Mouse (Mus musculus) liver, postnatal 0 days (tissue): ENCODE data around the gene Tie1. TPM values are rescaled to one million over a fixed set of nuclear protein-coding genes. Genes with fewer than 3 reads are reported as not detected.
"Not testable (repeated sequence)": the region's sequence is repeated elsewhere in the genome, so short reads cannot be mapped to it uniquely, and the experiment has no call there.

ENCODE experiments used
- ATAC-seq: fragments of 200-750 bp; cut with Nextera tagmentation; 2 replicates; pipeline ENCODE4 v1.8.0; 2017; ENCODE audit warnings: mild to moderate bottlenecking, moderate library complexity
- DNase-seq: peaks from one replicate; pipeline ENCODE4 v3.0.0-alpha.2; 2016
- H3K27ac ChIP-seq: fragments of 300-500 bp; sonication (generic); 2 replicates; pipeline ENCODE4 v1.5.1; 2014; ENCODE audit warnings: antibody characterized with exemption, moderate library complexity, mild to moderate bottlenecking, low read depth
- H3K27me3 ChIP-seq: fragments of 300-500 bp; sonication (generic); 2 replicates; pipeline ENCODE4 v1.6.1; 2014; ENCODE audit warnings: low read length, control low read depth, mixed read lengths; ENCODE audit not compliant: insufficient read depth
- H3K36me3 ChIP-seq: fragments of 300-500 bp; sonication (generic); replicated peaks from 2 replicates; pipeline ENCODE4 v1.6.1; 2014; ENCODE audit warnings: mild to moderate bottlenecking, control low read depth, low read length, moderate library complexity, mixed read lengths; ENCODE audit not compliant: insufficient read depth
- H3K4me1 ChIP-seq: fragments of 300-500 bp; sonication (generic); 2 replicates; pipeline ENCODE4 v1.6.1; 2014; ENCODE audit warnings: antibody characterized with exemption, mild to moderate bottlenecking, control low read depth; ENCODE audit not compliant: insufficient read depth
- H3K4me2 ChIP-seq: fragments of 300-500 bp; sonication (generic); 2 replicates; pipeline ENCODE4 v1.6.1; 2014; ENCODE audit warnings: low read depth, mild to moderate bottlenecking, low read length, moderate library complexity, mixed read lengths
- H3K4me3 ChIP-seq: fragments of 300-500 bp; sonication (generic); 2 replicates; pipeline ENCODE4 v1.5.1; 2014; ENCODE audit warnings: low read depth, low read length
- H3K9ac ChIP-seq: fragments of 300-500 bp; sonication (generic); replicated peaks from 2 replicates; pipeline ENCODE4 v1.6.1; 2014; ENCODE audit warnings: mild to moderate bottlenecking, moderate library complexity
- H3K9me3 ChIP-seq: fragments of 300-500 bp; sonication (generic); 2 replicates; pipeline ENCODE4 v1.6.1; 2016; ENCODE audit warnings: mild to moderate bottlenecking, control low read depth, low read length, mixed read lengths
- CTCF ChIP-seq: sonication (generic); IDR thresholded peaks from 2 replicates; pipeline ENCODE4 v1.5.1; 2016; ENCODE audit warnings: antibody characterized with exemption, low read depth
- EP300 ChIP-seq: IDR thresholded peaks from 2 replicates; pipeline ENCODE4 v1.6.1; 2016; ENCODE audit warnings: antibody characterized with exemption, low read depth, mild to moderate bottlenecking
- WGBS: fragments of 180-500 bp; shearing (Covaris S2); extraction: QIAGEN DNeasy Blood & Tissue Kit; methylation state at CpG from one replicate; pipeline ENCODE4 v1.1.7; 2014; ENCODE audit not compliant: insufficient replicate concordance; 5-methylcytosine and 5-hydroxymethylcytosine counted together
- polyA plus RNA-seq: library from polyadenylated mRNA; unstranded; fragments of >200 nt; fragmentation: Nextera tagmentation; extraction: Ambion mirVana; gene quantifications from 2 replicates; pipeline ENCODE4 v1.2.1, GENCODE M21; 2015

The Tie1 gene
- polyA plus RNA-seq, 1 experiment from 2014 or later: 8.2 TPM

DNA sequence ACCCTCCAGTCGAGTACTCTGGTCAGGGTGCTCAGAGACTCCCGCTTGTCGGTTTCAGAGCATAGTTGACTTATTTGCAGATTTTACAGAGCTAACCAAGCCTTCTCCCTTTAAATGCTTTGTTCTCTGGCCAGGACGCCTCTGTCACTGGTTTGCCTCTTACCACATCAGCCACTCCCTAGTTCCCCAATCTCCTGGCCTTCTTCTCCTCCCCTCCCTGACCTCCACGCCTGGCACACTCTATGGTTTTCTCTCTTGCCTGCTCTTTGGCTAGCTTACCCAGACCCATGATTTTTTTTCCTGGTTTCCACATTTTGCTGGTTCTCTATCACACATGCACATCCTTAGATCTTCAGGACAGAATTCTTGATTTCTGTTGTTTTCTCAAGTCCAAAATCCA lies 28.3 kb upstream of the Tie1 start:
- Histone ChIP-seq H3K4me1 (peaks cover 12% of the 10 kb centered on the region), H3K4me2 (no peak overlapping the region), H3K9me3 (no peaks in the 10 kb centered on the region), H3K36me3 (no peaks in the 10 kb centered on the region), H3K27me3 (no peaks in the 10 kb centered on the region), H3K27ac (no peak overlapping the region), H3K9ac (no peak overlapping the region), H3K4me3 (no peak overlapping the region)
- no peak for DNase-seq
- TF ChIP-seq EP300 (no peak), CTCF (no peak)
- WGBS: 56% methylated on average over 5 of the region's 5 CpGs
- no peak for ATAC-seq

GRCm38 (mm10) chr4:118517497-118518146 lies 27.8 kb upstream of the Tie1 start:
- Histone ChIP-seq H3K4me3 (no peak overlapping the region), H3K27ac (no peak overlapping the region), H3K4me2 (peak overlapping the region; percentile 22; the same call in 1 of the 2 replicates)

GRCm38 (mm10) chr4:118516699-118517496 lies 27.0 kb upstream of the Tie1 start:
- peak overlapping the region; percentile 22; the same call in 1 of the 2 replicates for H3K4me2 ChIP-seq
- H3K4me1 ChIP-seq: peaks cover 12% of the 10 kb centered on the region
- no peaks in the 10 kb centered on the region for H3K27me3 ChIP-seq
- H3K27ac ChIP-seq: no peak overlapping the region
- no peak for DNase-seq
- TF ChIP-seq EP300: no peak
- TF ChIP-seq CTCF: 0 out of 2 replicates have a peak, but pooled peaks have one; percentile 26
- no peak overlapping the region for H3K4me3 ChIP-seq
- no peaks in the 10 kb centered on the region for H3K36me3 ChIP-seq
- no peak for ATAC-seq
- 22% methylated on average over 20 of the region's 20 CpGs for WGBS
- no peaks in the 10 kb centered on the region for H3K9me3 ChIP-seq
- H3K9ac ChIP-seq: no peak overlapping the region

More at GRCm38 (mm10) chr4:118517497-118518146, 27.8 kb upstream of the Tie1 start:
- Histone ChIP-seq H3K4me1 (peaks cover 12% of the 10 kb centered on the region), H3K9me3 (no peaks in the 10 kb centered on the region), H3K27me3 (no peaks in the 10 kb centered on the region), H3K36me3 (no peaks in the 10 kb centered on the region), H3K9ac (no peak overlapping the region)
- ATAC-seq: no peak
- 43% methylated on average over 16 of the region's 16 CpGs for WGBS
- no peak for DNase-seq
- TF ChIP-seq CTCF: no peak

- Histone ChIP-seq H3K4me3 (no peak overlapping the region), H3K4me1 (no peaks in the 10 kb centered on the region), H3K9ac (no peak overlapping the region), H3K36me3 (no peaks in the 10 kb centered on the region), H3K4me2 (no peak overlapping the region), H3K27ac (no peak overlapping the region), H3K9me3 (no peaks in the 10 kb centered on the region), H3K27me3 (no peaks in the 10 kb centered on the region)
- DNase-seq: no peak
- no peak for ATAC-seq
- TF ChIP-seq CTCF: no peak
- TF ChIP-seq EP300: no peak
- 48% methylated on average over 6 of the region's 6 CpGs for WGBS
These were observed 19.2 kb upstream of the Tie1 start for GRCm38 (mm10) chr4:118509050-118509449.

DNA sequence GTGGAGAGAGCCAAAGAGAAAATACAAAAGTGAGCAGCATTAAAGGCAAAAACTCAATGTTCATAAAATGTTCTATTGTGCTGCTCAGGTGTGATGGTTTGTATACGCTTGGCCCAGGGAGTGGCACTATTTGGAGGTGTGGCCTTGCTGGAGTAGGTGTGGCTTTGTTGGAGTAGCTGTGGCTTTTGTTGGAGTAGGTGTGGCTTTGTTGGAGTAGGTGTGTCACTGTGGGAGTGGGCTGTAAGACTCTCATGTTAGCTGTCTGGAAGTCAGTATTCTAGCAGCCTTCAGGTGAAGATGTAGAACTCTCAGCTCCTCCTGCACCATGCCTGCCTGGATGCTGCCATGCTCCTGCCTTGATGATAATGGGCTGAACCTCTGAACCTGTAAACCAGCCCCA lies 17.3 kb upstream of the Tie1 start:
- H3K4me1 ChIP-seq, ATAC-seq, H3K36me3 ChIP-seq, H3K9me3 ChIP-seq, H3K27me3 ChIP-seq, H3K4me3 ChIP-seq, H3K9ac ChIP-seq, DNase-seq, H3K4me2 ChIP-seq, H3K27ac ChIP-seq: not testable (repeated sequence)
- 76% methylated on average over 1 of the region's 1 CpGs for WGBS

GRCm38 (mm10) chr4:118505551-118505950 lies 15.7 kb upstream of the Tie1 start:
- no peaks in the 10 kb centered on the region for H3K36me3 ChIP-seq
- no peaks in the 10 kb centered on the region for H3K27me3 ChIP-seq
- no peak for DNase-seq
- no peaks in the 10 kb centered on the region for H3K4me1 ChIP-seq
- no peak overlapping the region for H3K27ac ChIP-seq
- no peak for ATAC-seq
- H3K4me2 ChIP-seq: no peak overlapping the region
- H3K4me3 ChIP-seq: no peak overlapping the region
- TF ChIP-seq CTCF (no peak), EP300 (no peak)
- H3K9me3 ChIP-seq: no peaks in the 10 kb centered on the region
- 57% methylated on average over 3 of the region's 3 CpGs for WGBS
- H3K9ac ChIP-seq: no peak overlapping the region
